8 mouse cellular contexts compared by ENCODE assay signal in genomic region chr9:114978281-114979111, GRCm38 (mm10). TPM values are rescaled to one million over a fixed set of nuclear protein-coding genes. Genes with fewer than 3 reads are reported as not detected.
DNase-seq lines count a peak whose midpoint lies in the region; ATAC-seq and TF ChIP-seq lines count a peak whose summit lies in the region.

Osbpl10 (plus strand) TSS chr9:114978569.

- H3K27ac ChIP-seq in cortical plate, adult 2 months (ENCODE audit: insufficient read depth, low read length) = peak within 1 kb of the TSS; percentile 94
- H3K27ac ChIP-seq in hindbrain, postnatal 0 days = peak within 1 kb of the TSS; percentile 75

- no peaks in the 10 kb centered on the region for H3K9me3 ChIP-seq in hindbrain, postnatal 0 days (ENCODE audit: low read length)

- 0 out of 2 replicates have a peak, but pooled peaks have one; percentile 41 for TF ChIP-seq POLR2A in cortical plate, adult 2 months (IDR thresholded peaks at IDR 0.05; ENCODE audit: extremely low read depth, insufficient read depth, low read length)

- peak; percentile 85 to 92 for DNase-seq in adrenal gland, adult (ENCODE audit: inconsistent age in 2 of 2, low spot score in 1 of 2)
- peak; percentile 86 for DNase-seq in gastrocnemius, postnatal 10 days
- DNase-seq in hindbrain, postnatal 0 days (ENCODE audit: low spot score) = peak; percentile 83
- peak; percentile 57 to 84 for DNase-seq in left cerebral cortex, adult 8-10 months (ENCODE audit: low spot score in 2 of 2)
- DNase-seq in lung, postnatal 4 days = peak; percentile 87 to 92
- DNase-seq in right cerebral cortex, postnatal 10 days (ENCODE audit: low spot score in 2 of 2) = peak; percentile 87 to 89

- no peaks in the 10 kb centered on the region for H3K36me3 ChIP-seq in hindbrain, postnatal 0 days (ENCODE audit: insufficient read depth, low read length)

- H3K4me2 ChIP-seq in hindbrain, postnatal 0 days (ENCODE audit: low read depth, low read length) = peak within 1 kb of the TSS; percentile 85

- no peaks in the 10 kb centered on the region for H3K27me3 ChIP-seq in hindbrain, postnatal 0 days (ENCODE audit: insufficient read depth, low read length)

- peak within 1 kb of the TSS; percentile 82 for H3K4me3 ChIP-seq in cortical plate, adult 2 months (ENCODE audit: insufficient read depth, low read length)
- peak within 1 kb of the TSS; percentile 62 for H3K4me3 ChIP-seq in hindbrain, postnatal 0 days (ENCODE audit: low read length)

- no peak for TF ChIP-seq CTCF in cortical plate, adult 2 months (IDR thresholded peaks at IDR 0.05; ENCODE audit: extremely low read depth, insufficient read depth, low read length)
- TF ChIP-seq CTCF in hindbrain, postnatal 0 days (IDR thresholded peaks at IDR 0.05; ENCODE audit: low read depth) = peak; percentile 34

- peaks cover 4% of the 10 kb centered on the region; the same call in 1 of the 2 replicates for H3K4me1 ChIP-seq in cortical plate, adult 2 months (ENCODE audit: control insufficient read depth, insufficient read depth, low read length)
- H3K4me1 ChIP-seq in hindbrain, postnatal 0 days (ENCODE audit: insufficient read depth, low read length) = no peaks in the 10 kb centered on the region

- WGBS in hindbrain, postnatal 0 days = under 1% methylated on average over 61 of the region's 86 CpGs

- H3K9ac ChIP-seq in hindbrain, postnatal 0 days (replicated peaks; ENCODE audit: low read length) = peak within 1 kb of the TSS; percentile 80

- peak; percentile 82 for ATAC-seq in hindbrain, postnatal 0 days
- no peak for ATAC-seq in activated CD4-positive, CD25-positive, alpha-beta regulatory T cell, adult 4 months

RNA-seq across cellular contexts. Expression of gene Osbpl10, which starts in this region (rescaled TPM):
- 21.1 and 21.2 TPM in 2 replicates for polyA plus RNA-seq in cortical plate, adult 2 months (2012; rRNA removed)
- 1 to 10 TPM; 8.7 to 9.6 TPM for total RNA-seq in gastrocnemius, postnatal 10 days (2021)
- 18.2 and 22.5 TPM in 2 replicates for total RNA-seq in hindbrain, postnatal 0 days (2014; rRNA removed)
- polyA plus RNA-seq in hindbrain, postnatal 0 days (2015; fragmentation: Nextera tagmentation; extraction: Ambion mirVana) = 3.0 and 3.3 TPM in 2 replicates
- total RNA-seq in left cerebral cortex, adult 8-10 months (2022) = 10 to 100 TPM; 39.9 to 46.4 (median 45.2) TPM
- not detected for polyA plus RNA-seq in activated CD4-positive, CD25-positive, alpha-beta regulatory T cell, adult 4 months (2017; shearing (Covaris generic))
